Mouse (Mus musculus): Measurements from ENCODE around the gene Slc1a2. TPM values are rescaled to one million over a fixed set of nuclear protein-coding genes. Genes with fewer than 3 reads are reported as not detected.

Slc1a2 gene
- polyA plus RNA-seq, 1 experiment from 2014 or later = 0.27 TPM

DNA sequence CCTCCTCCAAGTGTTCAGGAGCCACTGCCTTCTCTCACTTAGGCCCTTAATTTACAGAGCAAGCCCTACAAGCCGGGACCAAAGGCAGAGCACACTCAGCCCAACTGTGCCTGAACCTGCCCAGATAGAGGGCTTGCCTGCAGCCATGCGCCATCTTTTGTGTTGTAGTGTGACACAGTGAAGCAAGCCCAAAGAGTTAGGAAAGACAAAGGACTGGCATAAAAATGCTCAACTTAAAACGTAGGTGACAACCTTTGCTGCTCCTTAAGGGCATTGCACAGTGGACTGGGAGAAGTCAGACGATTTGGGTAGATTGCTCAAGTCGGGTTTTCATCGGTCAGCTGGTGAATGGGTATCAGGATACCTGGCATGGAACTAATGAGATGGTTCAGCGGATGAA lies 41.5 kb downstream of the Slc1a2 start:
- H3K4me2 ChIP-seq (replicated peaks; ENCODE audit: low read depth) = no peak overlapping the region
- H3K4me3 ChIP-seq (ENCODE audit: low read depth, low read length) = no peak overlapping the region
- H3K27me3 ChIP-seq (replicated peaks; ENCODE audit: control insufficient read depth, insufficient read depth, low read length) = no peaks in the 10 kb centered on the region
- H3K4me1 ChIP-seq (replicated peaks; ENCODE audit: control insufficient read depth, insufficient read depth, low read length) = no peaks in the 10 kb centered on the region
- no peaks in the 10 kb centered on the region for H3K36me3 ChIP-seq (ENCODE audit: control insufficient read depth, insufficient read depth)
- ATAC-seq = no peak
- H3K9ac ChIP-seq (ENCODE audit: low read depth, low read length) = no peak overlapping the region
- no peaks in the 10 kb centered on the region for H3K9me3 ChIP-seq (ENCODE audit: control insufficient read depth)
- WGBS = 89% methylated on average over 7 of the region's 7 CpGs
- TF ChIP-seq CTCF (IDR thresholded peaks at IDR 0.05; ENCODE audit: low read depth) = no peak
- H3K27ac ChIP-seq (ENCODE audit: low read depth, low read length) = no peak overlapping the region

DNA sequence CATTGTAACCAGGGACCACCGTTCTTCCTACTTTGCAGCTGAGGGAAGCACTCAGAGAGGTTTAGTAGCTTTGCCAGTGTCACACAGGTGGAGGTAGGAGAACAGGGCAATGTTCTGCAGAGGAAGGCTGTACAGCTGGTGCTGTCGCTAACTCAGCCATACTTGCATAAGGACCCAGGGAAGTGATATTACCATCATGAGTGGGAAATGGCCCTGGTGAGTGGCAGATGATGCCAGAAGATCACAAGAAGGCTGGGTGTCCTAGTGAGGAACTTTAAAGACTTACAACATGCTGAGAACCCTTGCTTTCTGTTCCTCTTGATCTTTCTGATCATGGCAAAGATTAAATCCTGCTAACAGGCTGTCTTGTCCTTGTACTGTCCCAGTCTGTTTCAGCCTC lies 42.2 kb downstream of the Slc1a2 start:
- H3K4me2 ChIP-seq (replicated peaks; ENCODE audit: low read depth) = no peak overlapping the region
- no peaks in the 10 kb centered on the region for H3K4me1 ChIP-seq (replicated peaks; ENCODE audit: control insufficient read depth, insufficient read depth, low read length)
- no peak overlapping the region for H3K4me3 ChIP-seq (ENCODE audit: low read depth, low read length)
- H3K9me3 ChIP-seq (ENCODE audit: control insufficient read depth) = no peaks in the 10 kb centered on the region
- H3K27ac ChIP-seq (ENCODE audit: low read depth, low read length) = no peak overlapping the region
- no peaks in the 10 kb centered on the region for H3K36me3 ChIP-seq (ENCODE audit: control insufficient read depth, insufficient read depth)
- H3K27me3 ChIP-seq (replicated peaks; ENCODE audit: control insufficient read depth, insufficient read depth, low read length) = no peaks in the 10 kb centered on the region
- ATAC-seq = no peak
- 95% methylated on average over 2 of the region's 2 CpGs for WGBS
- no peak for TF ChIP-seq CTCF (IDR thresholded peaks at IDR 0.05; ENCODE audit: low read depth)
- no peak overlapping the region for H3K9ac ChIP-seq (ENCODE audit: low read depth, low read length)

DNA sequence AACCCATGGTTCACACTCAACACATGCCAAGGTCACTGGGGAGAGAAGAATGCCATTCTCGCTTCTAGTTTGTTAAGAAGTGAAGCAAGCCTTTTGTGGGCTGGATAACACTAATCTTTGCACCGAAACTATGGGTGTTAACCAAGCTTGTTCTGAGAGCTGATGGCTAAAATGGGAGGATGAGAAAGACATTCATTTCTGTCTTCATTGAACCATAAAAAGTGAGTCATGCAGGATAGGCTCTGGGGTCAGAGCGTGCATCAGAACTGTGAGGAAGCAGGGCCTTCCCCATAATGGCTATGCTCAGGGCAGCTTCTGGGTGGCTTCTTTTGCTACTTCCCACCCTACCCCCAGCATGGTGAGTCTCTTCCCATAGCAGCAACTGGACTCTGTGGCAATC lies 42.9 kb downstream of the Slc1a2 start:
- Histone ChIP-seq H3K9ac (ENCODE audit: low read depth, low read length) (no peak overlapping the region), H3K4me3 (ENCODE audit: low read depth, low read length) (no peak overlapping the region), H3K9me3 (ENCODE audit: control insufficient read depth) (no peaks in the 10 kb centered on the region), H3K4me1 (replicated peaks; ENCODE audit: control insufficient read depth, insufficient read depth, low read length) (no peaks in the 10 kb centered on the region), H3K36me3 (ENCODE audit: control insufficient read depth, insufficient read depth) (no peaks in the 10 kb centered on the region), H3K27ac (ENCODE audit: low read depth, low read length) (no peak overlapping the region), H3K27me3 (replicated peaks; ENCODE audit: control insufficient read depth, insufficient read depth, low read length) (no peaks in the 10 kb centered on the region), H3K4me2 (replicated peaks; ENCODE audit: low read depth) (no peak overlapping the region)
- no peak for TF ChIP-seq CTCF (IDR thresholded peaks at IDR 0.05; ENCODE audit: low read depth)
- no peak for ATAC-seq
- WGBS = 64% methylated on average over 3 of the region's 3 CpGs

DNA sequence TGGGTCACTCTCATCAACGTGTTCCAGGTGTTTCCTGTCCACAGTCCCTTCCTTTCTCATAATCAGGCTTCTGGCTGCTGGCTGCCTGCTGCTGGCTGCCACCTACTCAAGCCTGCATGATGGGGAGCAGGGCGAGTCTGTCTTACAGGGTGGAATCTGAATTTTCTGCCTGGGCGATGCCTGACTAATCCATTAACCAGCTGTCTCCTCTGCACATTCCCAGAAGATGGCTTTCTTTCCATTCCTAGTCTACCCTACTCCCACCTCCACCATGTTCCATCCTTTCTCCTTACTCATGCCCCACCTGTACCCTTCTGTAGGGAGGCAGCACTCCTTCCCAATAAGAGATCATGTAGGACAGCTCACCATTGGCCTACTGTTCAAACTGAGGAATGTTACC lies 45.1 kb downstream of the Slc1a2 start:
- WGBS = 62% methylated on average over 3 of the region's 3 CpGs
- H3K4me3 ChIP-seq (ENCODE audit: low read depth, low read length) = no peak overlapping the region
- no peak for TF ChIP-seq CTCF (IDR thresholded peaks at IDR 0.05; ENCODE audit: low read depth)
- no peaks in the 10 kb centered on the region for H3K4me1 ChIP-seq (replicated peaks; ENCODE audit: control insufficient read depth, insufficient read depth, low read length)
- no peak overlapping the region for H3K27ac ChIP-seq (ENCODE audit: low read depth, low read length)
- no peaks in the 10 kb centered on the region for H3K27me3 ChIP-seq (replicated peaks; ENCODE audit: control insufficient read depth, insufficient read depth, low read length)
- no peaks in the 10 kb centered on the region for H3K9me3 ChIP-seq (ENCODE audit: control insufficient read depth)
- no peak for ATAC-seq
- no peak overlapping the region for H3K9ac ChIP-seq (ENCODE audit: low read depth, low read length)
- H3K36me3 ChIP-seq (ENCODE audit: control insufficient read depth, insufficient read depth) = no peaks in the 10 kb centered on the region
- no peak overlapping the region for H3K4me2 ChIP-seq (replicated peaks; ENCODE audit: low read depth)

DNA sequence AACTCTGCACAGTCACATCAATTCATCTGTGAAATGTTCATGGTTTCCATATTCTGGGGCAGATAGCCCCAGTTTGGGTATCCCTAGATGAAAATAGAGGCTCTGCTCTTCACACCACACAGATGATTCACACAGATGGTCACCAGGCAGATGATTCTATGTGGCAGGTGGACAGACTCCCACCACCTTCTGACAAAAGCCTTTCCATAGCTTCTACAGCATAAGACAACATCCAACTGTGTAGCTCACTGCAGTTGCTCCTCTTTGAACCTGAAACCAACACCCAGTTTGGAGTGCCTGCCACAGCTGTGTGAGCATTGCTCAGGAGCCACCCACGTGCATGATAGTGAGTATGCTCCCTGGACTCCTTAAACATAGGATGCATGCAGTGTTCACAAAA lies 46.3 kb downstream of the Slc1a2 start:
- Histone ChIP-seq H3K4me2 (replicated peaks; ENCODE audit: low read depth) (no peak overlapping the region), H3K27me3 (replicated peaks; ENCODE audit: control insufficient read depth, insufficient read depth, low read length) (no peaks in the 10 kb centered on the region), H3K4me3 (ENCODE audit: low read depth, low read length) (no peak overlapping the region), H3K9me3 (ENCODE audit: control insufficient read depth) (no peaks in the 10 kb centered on the region), H3K27ac (ENCODE audit: low read depth, low read length) (no peak overlapping the region), H3K4me1 (replicated peaks; ENCODE audit: control insufficient read depth, insufficient read depth, low read length) (no peaks in the 10 kb centered on the region), H3K9ac (ENCODE audit: low read depth, low read length) (no peak overlapping the region), H3K36me3 (ENCODE audit: control insufficient read depth, insufficient read depth) (no peaks in the 10 kb centered on the region)
- ATAC-seq = no peak
- no peak for TF ChIP-seq CTCF (IDR thresholded peaks at IDR 0.05; ENCODE audit: low read depth)
- 52% methylated on average over 1 of the region's 1 CpGs for whole genome bisulfite sequencing

DNA sequence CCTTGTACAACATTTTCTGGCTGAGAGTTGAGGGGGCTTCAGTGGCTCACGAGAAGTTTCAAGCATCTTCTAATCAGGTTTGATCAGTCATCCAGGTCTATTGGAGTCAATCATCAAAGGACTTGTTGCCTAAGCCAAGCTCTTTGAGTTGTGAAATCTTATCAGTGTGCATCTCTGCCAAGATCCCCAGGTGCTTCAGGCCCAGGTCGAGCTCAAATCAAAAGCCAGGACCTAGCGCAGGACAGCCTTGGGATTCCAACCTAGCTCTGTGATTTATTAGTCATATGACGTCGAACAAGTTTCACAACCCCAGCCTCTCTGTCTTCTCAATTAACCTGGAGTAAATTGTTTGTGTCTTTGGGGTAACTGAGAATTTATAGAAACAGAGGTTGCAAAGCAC lies 53.1 kb downstream of the Slc1a2 start:
- Histone ChIP-seq H3K4me3 (ENCODE audit: low read depth, low read length) (no peak overlapping the region), H3K4me2 (replicated peaks; ENCODE audit: low read depth) (no peak overlapping the region), H3K4me1 (replicated peaks; ENCODE audit: control insufficient read depth, insufficient read depth, low read length) (no peaks in the 10 kb centered on the region), H3K36me3 (ENCODE audit: control insufficient read depth, insufficient read depth) (no peaks in the 10 kb centered on the region), H3K27me3 (replicated peaks; ENCODE audit: control insufficient read depth, insufficient read depth, low read length) (no peaks in the 10 kb centered on the region), H3K9me3 (ENCODE audit: control insufficient read depth) (no peaks in the 10 kb centered on the region), H3K27ac (ENCODE audit: low read depth, low read length) (no peak overlapping the region), H3K9ac (ENCODE audit: low read depth, low read length) (no peak overlapping the region)
- ATAC-seq = no peak
- no peak for TF ChIP-seq CTCF (IDR thresholded peaks at IDR 0.05; ENCODE audit: low read depth)
- WGBS = 44% methylated on average over 5 of the region's 5 CpGs

DNA sequence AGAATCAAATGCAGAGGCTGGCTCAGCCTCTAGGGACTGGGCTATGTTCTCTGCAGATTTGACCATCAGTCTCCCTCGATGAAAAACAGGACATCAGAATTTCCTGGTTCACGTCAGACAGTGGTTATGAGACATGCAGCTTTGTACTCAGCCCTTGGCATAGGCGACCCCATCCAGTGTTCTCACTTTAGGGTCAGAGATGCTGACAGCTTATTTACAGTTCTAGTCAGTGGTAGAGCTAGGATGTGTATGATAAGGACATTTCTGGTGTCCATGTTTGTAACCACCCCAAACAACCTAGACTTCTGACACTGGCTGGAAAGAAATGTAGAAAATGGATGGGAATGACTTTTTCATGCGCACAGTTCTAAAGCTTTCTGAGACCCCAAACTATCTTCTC lies 53.6 kb downstream of the Slc1a2 start:
- WGBS = 57% methylated on average over 4 of the region's 4 CpGs

More for the DNA sequence above, 53.6 kb downstream of the Slc1a2 start:
- no peaks in the 10 kb centered on the region for H3K9me3 ChIP-seq (ENCODE audit: control insufficient read depth)
- no peak for TF ChIP-seq CTCF (IDR thresholded peaks at IDR 0.05; ENCODE audit: low read depth)
- H3K9ac ChIP-seq (ENCODE audit: low read depth, low read length) = no peak overlapping the region
- no peaks in the 10 kb centered on the region for H3K27me3 ChIP-seq (replicated peaks; ENCODE audit: control insufficient read depth, insufficient read depth, low read length)
- no peak for ATAC-seq
- no peak overlapping the region for H3K27ac ChIP-seq (ENCODE audit: low read depth, low read length)
- H3K4me2 ChIP-seq (replicated peaks; ENCODE audit: low read depth) = no peak overlapping the region
- H3K36me3 ChIP-seq (ENCODE audit: control insufficient read depth, insufficient read depth) = no peaks in the 10 kb centered on the region
- no peaks in the 10 kb centered on the region for H3K4me1 ChIP-seq (replicated peaks; ENCODE audit: control insufficient read depth, insufficient read depth, low read length)
- H3K4me3 ChIP-seq (ENCODE audit: low read depth, low read length) = no peak overlapping the region
